Mouse (Mus musculus): ENCODE data around the gene Lsr.

DNA sequence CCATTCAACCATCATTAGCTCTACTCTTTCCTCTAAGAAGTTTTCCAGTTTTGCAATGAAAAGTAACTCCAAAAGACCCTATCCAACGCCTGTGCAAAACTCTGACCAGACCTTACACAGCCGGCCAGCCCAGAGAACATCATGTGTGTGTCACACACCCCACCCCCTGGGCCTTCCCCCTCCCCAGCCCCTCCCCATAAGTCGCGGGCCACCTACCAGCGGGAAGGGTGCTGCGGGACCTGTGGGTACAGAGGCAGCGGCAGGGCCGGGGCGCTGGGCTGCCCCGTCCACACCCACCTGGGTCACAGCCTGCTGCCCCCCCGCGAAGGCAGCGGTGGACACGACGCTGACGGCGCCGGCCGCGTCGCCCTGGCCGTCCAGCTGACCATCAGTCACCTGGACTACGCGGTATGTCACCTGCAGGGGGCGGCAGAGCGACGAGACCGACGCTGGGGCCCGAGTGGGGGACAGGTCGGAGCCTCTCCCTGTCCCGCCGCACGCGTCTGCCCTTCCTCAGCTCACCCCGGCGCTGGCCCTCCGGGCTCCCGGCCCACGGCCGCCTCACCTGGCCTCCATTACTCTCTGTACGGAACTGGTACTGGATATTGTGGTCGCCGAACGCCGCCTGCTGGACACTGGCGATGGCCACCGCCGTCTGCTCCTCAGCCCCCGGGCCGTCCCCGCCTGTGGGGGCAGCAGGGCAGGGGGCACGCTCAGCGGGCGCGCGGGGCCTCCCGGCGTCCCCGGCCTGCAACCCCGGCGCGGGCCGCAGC is 17.5 kb downstream of the Lsr start:
- TF ChIP-seq POLR2A (IDR thresholded peaks at IDR 0.05; ENCODE audit: borderline replicate concordance, control insufficient read depth, low read depth, low read length) (peak; percentile 55; the same call in 1 of the 2 replicates), CTCF (IDR thresholded peaks at IDR 0.05; ENCODE audit: control insufficient read depth, insufficient read depth, low read length) (peak; percentile 71)
